Mouse (Mus musculus) left cerebral cortex, adult 18-20 months (tissue): ENCODE data around the gene Tfec. TPM values are rescaled to one million over a fixed set of nuclear protein-coding genes. Genes with fewer than 3 reads are reported as not detected.

Experiments
- DNase-seq, 2 experiments: peaks; one replicate each; pipeline ENCODE4 v3.0.0; 2021 to 2022; ENCODE audit warnings: low spot score in 2 of 2, mixed read lengths in 1 of 2
- long read RNA-seq, 2 experiments: library from polyadenylated mRNA; stranded (forward); transcript quantifications; one replicate each; pipeline ENCODE4 v2.0.0; 2021
- total RNA-seq, 2 experiments: library from RNA; stranded (reverse); gene quantifications; 2 replicates each; pipeline ENCODE4 v1.2.3; 2021

Gene Tfec
- total RNA-seq = not detected
- long read RNA-seq, experiment 1 = 0 reads
- long read RNA-seq, experiment 2 = 0 reads

GRCm38 (mm10) chr6:16898251-16898862 lies at the start of gene Tfec:
TSS of gene Tfec (minus strand) at chr6:16898441.
- DNase-seq = no peak

- DNase-seq = no peak
Observed at GRCm38 (mm10) chr6:16947837-16948236, 49.6 kb upstream of the Tfec start.

- DNase-seq = no peak
Observed at GRCm38 (mm10) chr6:16943513-16943912, 45.3 kb upstream of the Tfec start.

- DNase-seq = no peak
Observed at GRCm38 (mm10) chr6:16942433-16942832, 44.2 kb upstream of the Tfec start.

- DNase-seq = no peak
Observed at GRCm38 (mm10) chr6:16931059-16931458, 32.8 kb upstream of the Tfec start.

- no peak for DNase-seq
Observed at GRCm38 (mm10) chr6:16920111-16920656, 21.9 kb upstream of the Tfec start.

GRCm38 (mm10) chr6:16891819-16892218 lies 6.4 kb downstream of the Tfec start:
- DNase-seq = no peak

- DNase-seq = no peak
Observed at GRCm38 (mm10) chr6:16883537-16884307, 14.5 kb downstream of the Tfec start.

- no peak for DNase-seq
Observed at GRCm38 (mm10) chr6:16874021-16874542, 24.2 kb downstream of the Tfec start.

GRCm38 (mm10) chr6:16870067-16870466 lies 28.2 kb downstream of the Tfec start:
- DNase-seq = no peak

GRCm38 (mm10) chr6:16868314-16868713 lies 29.9 kb downstream of the Tfec start:
- DNase-seq = no peak

- DNase-seq = no peak
Observed at GRCm38 (mm10) chr6:16862753-16863508, 35.3 kb downstream of the Tfec start.

- no peak for DNase-seq
Observed at GRCm38 (mm10) chr6:16862050-16862449, 36.2 kb downstream of the Tfec start.

- DNase-seq = no peak
Observed at GRCm38 (mm10) chr6:16855879-16856545, 42.2 kb downstream of the Tfec start.

- no peak for DNase-seq
Observed at GRCm38 (mm10) chr6:16854977-16855376, 43.3 kb downstream of the Tfec start.

GRCm38 (mm10) chr6:16846521-16846920 lies 51.7 kb downstream of the Tfec start:
- no peak for DNase-seq

- no peak for DNase-seq
Observed at GRCm38 (mm10) chr6:16835631-16836030, 62.6 kb downstream of the Tfec start.

GRCm38 (mm10) chr6:16828304-16828703 lies 69.9 kb downstream of the Tfec start:
- no peak for DNase-seq

- no peak for DNase-seq
Observed at GRCm38 (mm10) chr6:16821985-16822384, 76.3 kb downstream of the Tfec start.

- no peak for DNase-seq
Observed at GRCm38 (mm10) chr6:16806302-16806701, 91.9 kb downstream of the Tfec start.

GRCm38 (mm10) chr6:16797669-16798068 lies 100.6 kb downstream of the Tfec start:
- DNase-seq = peak; percentile 9 to 13
